Mouse (Mus musculus) heart, embryonic 15.5 days (tissue): ENCODE measurements around the gene Aif1. TPM values are rescaled to one million over a fixed set of nuclear protein-coding genes. Genes with fewer than 3 reads are reported as not detected.

Experiments
- ATAC-seq: fragments of 200-750 bp; cut with Nextera tagmentation; replicated peaks from 2 replicates; pipeline ENCODE4 v1.8.0; 2017; ENCODE audit warnings: low read depth, moderate TSS enrichment; ENCODE audit not compliant: insufficient number of reproducible peaks, insufficient read depth, low FRiP score
- H3K27ac ChIP-seq: fragments of 300-500 bp; sonication (generic); 2 replicates; pipeline ENCODE4 v1.5.1; 2015; ENCODE audit warnings: mild to moderate bottlenecking, inconsistent platforms
- H3K27me3 ChIP-seq: fragments of 300-500 bp; sonication (generic); 2 replicates; pipeline ENCODE4 v1.6.1; 2015; ENCODE audit warnings: inconsistent platforms
- H3K36me3 ChIP-seq: fragments of 300-500 bp; sonication (generic); 2 replicates; pipeline ENCODE4 v1.6.1; 2015; ENCODE audit warnings: mild to moderate bottlenecking, inconsistent platforms
- H3K4me1 ChIP-seq: fragments of 300-500 bp; sonication (generic); replicated peaks from 2 replicates; pipeline ENCODE4 v1.6.1; 2015; ENCODE audit warnings: inconsistent platforms
- H3K4me2 ChIP-seq: fragments of 300-500 bp; sonication (generic); 2 replicates; pipeline ENCODE4 v1.6.1; 2015; ENCODE audit warnings: inconsistent platforms, mild to moderate bottlenecking, moderate library complexity
- H3K4me3 ChIP-seq: fragments of 300-500 bp; sonication (generic); 2 replicates; pipeline ENCODE4 v1.5.1; 2015; ENCODE audit warnings: mild to moderate bottlenecking, inconsistent platforms
- H3K9ac ChIP-seq: fragments of 300-500 bp; sonication (generic); 2 replicates; pipeline ENCODE4 v1.6.1; 2015; ENCODE audit warnings: mild to moderate bottlenecking, inconsistent platforms
- H3K9me3 ChIP-seq: fragments of 300-500 bp; sonication (generic); replicated peaks from 2 replicates; pipeline ENCODE4 v1.6.1; 2016; ENCODE audit warnings: inconsistent platforms
- WGBS: fragments of 180-500 bp; shearing (Covaris S2); methylation state at CpG from one replicate; pipeline ENCODE4 v1.1.7; 2015; ENCODE audit warnings: mixed read lengths; 5-methylcytosine and 5-hydroxymethylcytosine counted together
- polyA plus RNA-seq: library from polyadenylated mRNA; unstranded; fragments of >200 nt; fragmentation: Nextera tagmentation; extraction: Ambion mirVana; gene quantifications from 2 replicates; pipeline ENCODE4 v1.2.1, GENCODE M21; 2015

The Aif1 gene
- polyA plus RNA-seq, 1 experiment from 2014 or later, result 7.5 TPM

GRCm38 (mm10) chr17:35204494-35205379, 28.9 kb upstream of the Aif1 start, which contains the start of gene Lta:
Gene Lta (minus strand): TSS chr17:35205351.
- H3K4me3 ChIP-seq, result no peak within 1 kb of the TSS
- H3K36me3 ChIP-seq, result no peaks in the 10 kb centered on the region
- H3K9ac ChIP-seq, result no peak within 1 kb of the TSS
- no peak within 1 kb of the TSS for H3K27ac ChIP-seq
- H3K4me2 ChIP-seq, result peak within 1 kb of the TSS; percentile 16; the same call in 1 of the 2 replicates
- no peak for ATAC-seq
- peaks cover 6% of the 10 kb centered on the region; the same call in 1 of the 2 replicates for H3K4me1 ChIP-seq
- H3K9me3 ChIP-seq, result no peaks in the 10 kb centered on the region
- peaks cover 59% of the 10 kb centered on the region for H3K27me3 ChIP-seq
- WGBS, result 24% methylated on average over 20 of the region's 20 CpGs

GRCm38 (mm10) chr17:35202442-35202841, 26.6 kb upstream of the Aif1 start:
- Histone ChIP-seq H3K36me3 (no peaks in the 10 kb centered on the region), H3K9ac (no peak overlapping the region), H3K4me3 (no peak overlapping the region), H3K9me3 (no peaks in the 10 kb centered on the region), H3K4me2 (no peak overlapping the region), H3K27ac (no peak overlapping the region), H3K27me3 (peaks cover 73% of the 10 kb centered on the region), H3K4me1 (peaks cover 6% of the 10 kb centered on the region; the same call in 1 of the 2 replicates)
- WGBS, result 68% methylated on average over 4 of the region's 4 CpGs
- no peak for ATAC-seq

- Histone ChIP-seq H3K4me1 (peaks cover 6% of the 10 kb centered on the region; the same call in 1 of the 2 replicates), H3K27me3 (peaks cover 78% of the 10 kb centered on the region), H3K4me2 (peak within 1 kb of the TSS; percentile 21; the same call in 1 of the 2 replicates), H3K4me3 (peak within 1 kb of the TSS; percentile 18), H3K9me3 (no peaks in the 10 kb centered on the region), H3K27ac (no peak within 1 kb of the TSS), H3K9ac (0 out of 2 replicates have a peak within 1 kb of the TSS, but pooled peaks have one; percentile 28), H3K36me3 (no peaks in the 10 kb centered on the region)
- WGBS, result 27% methylated on average over 13 of the region's 13 CpGs
- ATAC-seq, result no peak
These were observed 25.9 kb upstream of the Aif1 start, which contains the start of gene Tnf for GRCm38 (mm10) chr17:35201787-35202186. Gene Tnf (minus strand): TSS chr17:35202007.

DNA sequence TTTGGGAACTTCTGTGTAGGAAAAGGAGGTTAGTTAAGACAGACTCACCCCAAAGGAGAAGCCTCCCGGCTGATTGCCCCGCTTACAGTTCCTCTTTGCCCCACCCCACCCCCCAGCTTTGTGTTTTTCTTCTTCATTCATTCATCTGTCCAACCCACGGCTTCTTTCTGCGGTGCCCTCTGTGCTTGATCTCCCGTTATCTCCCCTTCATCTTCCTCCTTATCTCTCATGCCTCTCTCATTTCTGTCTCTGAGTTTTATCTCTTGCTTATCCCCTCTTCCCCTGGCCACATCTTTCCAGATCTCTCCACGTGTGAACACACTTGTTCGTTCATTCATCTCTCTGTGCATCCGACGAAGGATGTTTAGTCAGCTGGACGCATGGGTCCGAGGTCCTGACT, 25.3 kb upstream of the Aif1 start:
- no peaks in the 10 kb centered on the region for H3K36me3 ChIP-seq
- 48% methylated on average over 11 of the region's 11 CpGs for WGBS
- no peaks in the 10 kb centered on the region for H3K9me3 ChIP-seq
- peak overlapping the region; percentile 18 for H3K4me3 ChIP-seq
- peaks cover 11% of the 10 kb centered on the region for H3K4me1 ChIP-seq
- no peak overlapping the region for H3K27ac ChIP-seq
- no peak overlapping the region for H3K9ac ChIP-seq
- H3K4me2 ChIP-seq, result peak overlapping the region; percentile 21; the same call in 1 of the 2 replicates
- ATAC-seq, result no peak
- H3K27me3 ChIP-seq, result peaks cover 79% of the 10 kb centered on the region

- Histone ChIP-seq H3K4me3 (no peak overlapping the region), H3K4me1 (peaks cover 18% of the 10 kb centered on the region), H3K9me3 (no peaks in the 10 kb centered on the region), H3K27ac (no peak overlapping the region), H3K36me3 (no peaks in the 10 kb centered on the region), H3K9ac (no peak overlapping the region), H3K27me3 (peaks cover 85% of the 10 kb centered on the region), H3K4me2 (0 out of 2 replicates have a peak overlapping the region, but pooled peaks have one; percentile 21)
- 68% methylated on average over 11 of the region's 11 CpGs for WGBS
- no peak for ATAC-seq
These were observed 24.5 kb upstream of the Aif1 start for GRCm38 (mm10) chr17:35200398-35200797.

DNA sequence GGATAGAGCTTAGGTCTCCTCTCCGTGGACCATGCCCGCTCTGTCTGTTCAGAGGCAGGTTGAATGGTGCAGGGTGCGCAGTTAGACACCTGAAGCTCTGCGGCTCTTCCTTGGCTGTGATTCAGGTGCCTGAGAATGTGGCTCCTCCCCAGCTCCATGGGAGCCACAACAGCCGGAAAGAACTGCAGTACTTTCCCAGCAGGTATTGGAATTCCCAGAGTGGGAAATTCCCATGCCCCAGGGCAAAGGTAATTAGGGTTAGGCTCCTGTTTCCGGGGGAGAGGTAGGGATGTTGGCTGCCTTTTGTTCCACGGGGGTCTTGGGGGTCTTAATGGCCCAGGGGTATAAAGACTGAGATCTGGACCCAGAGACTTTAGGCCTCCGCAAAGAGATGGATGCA, 23.1 kb upstream of the Aif1 start:
- H3K9ac ChIP-seq, result no peak overlapping the region
- H3K4me1 ChIP-seq, result peaks cover 21% of the 10 kb centered on the region
- WGBS, result 42% methylated on average over 8 of the region's 8 CpGs
- no peak for ATAC-seq
- H3K4me3 ChIP-seq, result no peak overlapping the region
- no peak overlapping the region for H3K27ac ChIP-seq
- H3K27me3 ChIP-seq, result peaks cover 89% of the 10 kb centered on the region
- H3K9me3 ChIP-seq, result no peaks in the 10 kb centered on the region
- H3K4me2 ChIP-seq, result no peak overlapping the region
- no peaks in the 10 kb centered on the region for H3K36me3 ChIP-seq

DNA sequence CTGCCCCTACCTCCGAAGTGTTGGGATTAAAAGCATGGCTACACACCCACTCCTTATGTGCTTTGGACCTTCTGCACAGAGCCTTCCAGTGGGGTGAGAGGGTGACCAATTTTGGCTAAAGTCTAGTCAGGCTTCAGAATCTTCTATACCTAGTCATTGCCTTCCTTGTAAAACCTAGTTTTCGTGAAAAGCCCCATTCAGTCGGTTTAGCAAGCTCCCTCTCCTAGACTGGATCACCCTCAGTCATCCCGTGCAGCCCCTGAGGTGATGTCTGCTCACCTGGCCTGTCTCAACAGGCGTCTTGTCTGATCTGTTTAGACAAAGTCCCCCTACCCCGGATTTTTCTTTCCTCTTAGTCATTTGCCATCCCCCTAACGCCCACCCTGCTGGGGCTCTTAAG, 22.2 kb upstream of the Aif1 start:
- ATAC-seq, result no peak
- H3K9me3 ChIP-seq, result no peaks in the 10 kb centered on the region
- H3K4me1 ChIP-seq, result peaks cover 21% of the 10 kb centered on the region
- H3K4me2 ChIP-seq, result no peak overlapping the region
- no peaks in the 10 kb centered on the region for H3K36me3 ChIP-seq
- 55% methylated on average over 7 of the region's 7 CpGs for WGBS
- peaks cover 86% of the 10 kb centered on the region for H3K27me3 ChIP-seq
- H3K4me3 ChIP-seq, result no peak overlapping the region
- no peak overlapping the region for H3K9ac ChIP-seq
- no peak overlapping the region for H3K27ac ChIP-seq

DNA sequence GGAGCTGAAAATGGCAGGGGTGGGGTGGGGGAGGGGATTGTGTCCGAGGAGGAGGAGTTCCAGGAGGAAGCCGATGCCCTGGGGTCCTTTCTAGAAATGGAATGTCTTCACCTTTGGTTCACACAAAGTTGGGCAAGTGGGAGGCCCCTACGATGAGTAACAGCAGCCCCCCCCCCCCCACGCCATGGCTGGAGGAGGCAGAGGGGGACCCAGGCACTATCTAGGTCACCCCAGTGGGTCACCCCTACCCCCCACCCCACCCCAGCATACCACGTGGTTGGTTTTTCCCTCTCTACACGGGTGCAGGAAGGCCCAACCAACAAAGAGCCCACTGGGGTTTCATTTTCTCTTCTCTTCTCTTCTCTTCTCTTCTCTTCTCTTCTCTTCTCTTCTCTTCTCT, 21.3 kb upstream of the Aif1 start:
- H3K9ac ChIP-seq, result no peak overlapping the region
- no peaks in the 10 kb centered on the region for H3K9me3 ChIP-seq
- H3K4me3 ChIP-seq, result no peak overlapping the region
- peaks cover 77% of the 10 kb centered on the region for H3K27me3 ChIP-seq
- no peak for ATAC-seq
- H3K4me1 ChIP-seq, result peaks cover 21% of the 10 kb centered on the region
- no peak overlapping the region for H3K4me2 ChIP-seq
- WGBS, result 28% methylated on average over 6 of the region's 6 CpGs
- H3K36me3 ChIP-seq, result no peaks in the 10 kb centered on the region
- H3K27ac ChIP-seq, result no peak overlapping the region

- peaks cover 18% of the 10 kb centered on the region for H3K4me1 ChIP-seq
- peak overlapping the region; percentile 92 for H3K4me2 ChIP-seq
- H3K27me3 ChIP-seq, result peaks cover 68% of the 10 kb centered on the region
- 27% methylated on average over 9 of the region's 9 CpGs for WGBS
- no peaks in the 10 kb centered on the region for H3K9me3 ChIP-seq
- peak overlapping the region; percentile 57 for H3K4me3 ChIP-seq
- ATAC-seq, result no peak
- peak overlapping the region; percentile 56 for H3K9ac ChIP-seq
- no peak overlapping the region for H3K27ac ChIP-seq
- no peaks in the 10 kb centered on the region for H3K36me3 ChIP-seq
These were observed 20.4 kb upstream of the Aif1 start for GRCm38 (mm10) chr17:35196321-35196641.

GRCm38 (mm10) chr17:35195631-35196320, 19.9 kb upstream of the Aif1 start:
- peaks cover 18% of the 10 kb centered on the region for H3K4me1 ChIP-seq
- no peaks in the 10 kb centered on the region for H3K9me3 ChIP-seq
- H3K4me3 ChIP-seq, result peak overlapping the region; percentile 57
- peak overlapping the region; percentile 92 for H3K4me2 ChIP-seq
- peaks cover 64% of the 10 kb centered on the region for H3K27me3 ChIP-seq
- ATAC-seq, result peak; percentile 85
- no peaks in the 10 kb centered on the region for H3K36me3 ChIP-seq
- H3K9ac ChIP-seq, result peak overlapping the region; percentile 56
- no peak overlapping the region for H3K27ac ChIP-seq
- 1% methylated on average over 66 of the region's 66 CpGs for WGBS

DNA sequence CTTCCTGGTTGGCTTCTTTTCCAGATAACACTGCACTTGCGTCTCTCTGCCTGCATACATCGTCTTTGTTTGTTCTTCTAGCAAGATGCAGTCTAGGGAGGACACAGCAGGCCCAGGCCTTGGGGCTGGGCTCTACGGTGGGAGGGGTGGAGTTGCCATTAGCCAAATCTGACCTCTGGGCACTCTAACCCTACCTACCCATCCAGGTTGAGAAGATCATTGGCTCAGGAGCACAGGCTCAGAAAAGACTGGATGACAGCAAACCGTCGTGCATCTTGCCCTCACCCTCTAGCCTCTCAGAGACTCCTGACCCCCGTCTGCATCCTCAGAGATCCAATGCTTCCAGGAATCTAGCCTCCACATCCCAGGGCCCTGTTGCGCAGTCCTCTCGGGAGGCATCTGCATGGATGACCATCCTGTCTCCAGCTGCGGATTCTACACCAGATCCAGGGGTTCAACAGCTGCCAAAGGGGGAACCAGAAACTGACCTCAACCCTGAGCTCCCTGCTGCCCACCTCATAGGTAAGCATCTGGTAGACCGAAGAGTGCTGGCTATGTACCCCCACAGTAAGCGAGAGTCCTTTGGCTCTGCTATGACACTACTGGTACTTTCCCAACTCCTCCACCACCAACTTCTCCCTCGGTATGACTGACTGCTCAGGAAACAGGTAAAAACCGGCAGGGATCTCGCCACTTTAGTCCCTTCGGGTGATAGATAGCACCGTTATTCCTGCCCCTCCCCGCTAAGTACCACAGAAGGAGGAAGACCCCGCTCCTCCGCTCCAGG, 19.2 kb upstream of the Aif1 start:
- peak overlapping the region; percentile 92 for H3K4me2 ChIP-seq
- H3K36me3 ChIP-seq, result no peaks in the 10 kb centered on the region
- 0 out of 2 replicates have a peak, but pooled peaks have one; percentile 20 for ATAC-seq
- H3K9me3 ChIP-seq, result no peaks in the 10 kb centered on the region
- H3K4me1 ChIP-seq, result peaks cover 18% of the 10 kb centered on the region
- no peak overlapping the region for H3K27ac ChIP-seq
- H3K4me3 ChIP-seq, result peak overlapping the region; percentile 57
- peak overlapping the region; percentile 56 for H3K9ac ChIP-seq
- peaks cover 57% of the 10 kb centered on the region for H3K27me3 ChIP-seq
- 29% methylated on average over 19 of the region's 19 CpGs for WGBS
